Mouse (Mus musculus): ENCODE measurements around the gene Pex5l. TPM values are rescaled to one million over a fixed set of nuclear protein-coding genes. Genes with fewer than 3 reads are reported as not detected.
A peak's percentile ranks its signal among the peaks of the same experiment; 100 is the strongest.

The Pex5l gene
- polyA plus RNA-seq, 1 experiment from 2014 or later = 1.0 TPM

DNA sequence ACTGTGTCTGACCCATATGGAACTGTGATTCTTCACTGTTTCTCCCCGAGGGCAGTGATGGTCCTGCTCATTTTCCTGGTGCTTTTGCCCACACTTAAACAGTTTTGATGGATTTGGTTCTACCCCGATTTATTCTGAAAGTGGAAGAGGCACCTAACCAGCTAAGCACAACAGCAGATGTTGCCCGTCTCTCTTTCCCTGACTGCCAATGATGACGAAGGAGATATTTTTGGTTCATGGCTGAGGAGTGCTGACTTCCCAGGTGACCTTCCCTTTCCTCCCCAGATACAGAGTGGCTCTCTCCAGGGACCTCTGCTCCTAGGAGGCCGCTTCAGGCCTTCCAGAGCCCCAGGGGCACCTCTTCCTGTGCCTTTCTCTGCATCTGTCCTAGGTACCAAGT is 155.2 kb downstream of the Pex5l start:
- no peak overlapping the region for H3K27ac ChIP-seq (ENCODE audit: low read depth, low read length)
- ATAC-seq (no peak), DNase-seq (ENCODE audit: low spot score) (no peak)
- H3K36me3 ChIP-seq (ENCODE audit: control insufficient read depth, insufficient read depth, low read length) = no peaks in the 10 kb centered on the region
- no peak overlapping the region for H3K4me2 ChIP-seq (ENCODE audit: low read length)
- 88% methylated on average over 5 of the region's 5 CpGs for WGBS
- no peaks in the 10 kb centered on the region for H3K4me1 ChIP-seq (ENCODE audit: control insufficient read depth, insufficient read depth, low read length)
- H3K9me3 ChIP-seq (replicated peaks; ENCODE audit: control insufficient read depth, low read length) = no peaks in the 10 kb centered on the region
- no peak overlapping the region for H3K9ac ChIP-seq (ENCODE audit: low read length)
- H3K27me3 ChIP-seq (replicated peaks; ENCODE audit: control insufficient read depth, insufficient read depth, low read length) = no peaks in the 10 kb centered on the region
- no peak overlapping the region for H3K4me3 ChIP-seq (ENCODE audit: low read depth, low read length)

DNA sequence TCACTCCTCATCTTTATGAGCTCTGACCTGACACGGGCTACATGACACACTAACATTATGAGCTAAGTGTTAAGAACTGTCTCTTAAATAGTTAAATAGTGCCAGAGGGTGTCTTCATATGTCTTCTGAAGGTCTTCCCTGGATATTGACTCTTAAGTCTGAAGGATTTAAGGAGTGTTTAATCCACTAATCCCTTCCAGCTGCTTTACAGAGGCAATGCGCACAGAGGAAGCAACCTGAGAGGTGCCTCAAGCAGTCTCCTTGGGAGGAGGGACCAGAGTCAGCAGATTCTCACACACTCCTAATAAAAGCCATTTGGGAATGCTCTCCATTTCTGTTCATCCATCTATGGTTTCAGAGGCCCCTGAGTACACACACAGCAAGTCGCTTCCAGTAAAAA is 157.9 kb downstream of the Pex5l start:
- Histone ChIP-seq H3K4me3 (ENCODE audit: low read depth, low read length) (no peak overlapping the region), H3K9me3 (replicated peaks; ENCODE audit: control insufficient read depth, low read length) (no peaks in the 10 kb centered on the region), H3K9ac (ENCODE audit: low read length) (no peak overlapping the region), H3K27me3 (replicated peaks; ENCODE audit: control insufficient read depth, insufficient read depth, low read length) (no peaks in the 10 kb centered on the region), H3K36me3 (ENCODE audit: control insufficient read depth, insufficient read depth, low read length) (no peaks in the 10 kb centered on the region), H3K27ac (ENCODE audit: low read depth, low read length) (no peak overlapping the region), H3K4me1 (ENCODE audit: control insufficient read depth, insufficient read depth, low read length) (no peaks in the 10 kb centered on the region), H3K4me2 (ENCODE audit: low read length) (no peak overlapping the region)
- 70% methylated on average over 3 of the region's 3 CpGs for WGBS
- ATAC-seq (no peak), DNase-seq (ENCODE audit: low spot score) (no peak)

DNA sequence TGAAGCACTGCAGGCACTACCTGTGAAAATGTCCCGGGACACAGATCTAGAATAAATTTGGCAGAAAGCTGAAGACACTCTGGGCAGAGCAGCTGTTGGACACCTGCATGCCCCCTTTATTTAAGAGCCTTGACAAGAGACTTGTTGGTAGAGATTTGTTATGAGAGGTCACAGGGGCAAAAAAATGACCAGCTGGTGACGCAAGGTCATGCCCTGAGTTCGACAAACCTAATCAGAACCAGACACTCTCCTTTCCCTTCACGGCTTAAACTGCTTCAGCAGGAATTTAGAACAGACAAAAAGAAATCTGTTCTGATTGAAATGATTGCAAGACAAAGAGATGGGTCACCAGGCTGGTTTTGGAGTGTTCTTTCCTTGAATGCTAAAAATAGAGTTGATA is 163.1 kb downstream of the Pex5l start:
- 87% methylated on average over 4 of the region's 4 CpGs for WGBS
- Histone ChIP-seq H3K27ac (ENCODE audit: low read depth, low read length) (no peak overlapping the region), H3K27me3 (replicated peaks; ENCODE audit: control insufficient read depth, insufficient read depth, low read length) (no peaks in the 10 kb centered on the region), H3K9me3 (replicated peaks; ENCODE audit: control insufficient read depth, low read length) (no peaks in the 10 kb centered on the region), H3K36me3 (ENCODE audit: control insufficient read depth, insufficient read depth, low read length) (no peaks in the 10 kb centered on the region), H3K4me2 (ENCODE audit: low read length) (no peak overlapping the region), H3K9ac (ENCODE audit: low read length) (no peak overlapping the region), H3K4me1 (ENCODE audit: control insufficient read depth, insufficient read depth, low read length) (peaks cover 3% of the 10 kb centered on the region), H3K4me3 (ENCODE audit: low read depth, low read length) (no peak overlapping the region)
- DNase-seq (ENCODE audit: low spot score) (no peak), ATAC-seq (no peak)

- H3K9me3 ChIP-seq (replicated peaks; ENCODE audit: control insufficient read depth, low read length) = no peaks in the 10 kb centered on the region
- no peaks in the 10 kb centered on the region for H3K36me3 ChIP-seq (ENCODE audit: control insufficient read depth, insufficient read depth, low read length)
- no peaks in the 10 kb centered on the region for H3K27me3 ChIP-seq (replicated peaks; ENCODE audit: control insufficient read depth, insufficient read depth, low read length)
- no peak overlapping the region for H3K9ac ChIP-seq (ENCODE audit: low read length)
- no peak overlapping the region for H3K4me2 ChIP-seq (ENCODE audit: low read length)
- DNase-seq (ENCODE audit: low spot score) = no peak
- peaks cover 3% of the 10 kb centered on the region for H3K4me1 ChIP-seq (ENCODE audit: control insufficient read depth, insufficient read depth, low read length)
- H3K27ac ChIP-seq (ENCODE audit: low read depth, low read length) = no peak overlapping the region
- ATAC-seq = no peak
- no peak overlapping the region for H3K4me3 ChIP-seq (ENCODE audit: low read depth, low read length)
- WGBS = 10% methylated on average over 6 of the region's 6 CpGs
These were observed 163.8 kb downstream of the Pex5l start for GRCm38 (mm10) chr3:32979238-32979637.

DNA sequence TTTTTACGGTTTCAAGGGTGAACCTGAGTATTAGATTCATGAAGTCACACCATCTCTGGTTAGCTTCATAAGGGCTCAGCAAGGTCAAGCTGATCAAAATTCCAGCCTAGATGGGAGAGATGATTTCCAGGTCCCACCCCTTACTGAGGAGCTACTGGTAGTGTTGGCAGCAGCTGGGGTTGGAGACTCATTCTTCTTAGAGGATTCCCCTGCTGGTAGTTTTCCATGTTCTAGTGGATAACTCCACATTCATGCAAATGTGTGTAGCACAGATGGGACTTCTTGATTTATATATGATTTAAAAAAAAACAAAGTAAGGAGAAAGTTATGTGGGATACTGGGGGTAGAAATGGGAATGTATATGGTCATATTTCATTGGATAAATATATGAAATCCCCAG is 172.8 kb downstream of the Pex5l start:
- 90% methylated on average over 1 of the region's 1 CpGs for WGBS
- DNase-seq (ENCODE audit: low spot score) = no peak
- Histone ChIP-seq H3K27me3 (replicated peaks; ENCODE audit: control insufficient read depth, insufficient read depth, low read length) (no peaks in the 10 kb centered on the region), H3K4me2 (ENCODE audit: low read length) (no peak overlapping the region), H3K9ac (ENCODE audit: low read length) (no peak overlapping the region), H3K4me3 (ENCODE audit: low read depth, low read length) (no peak overlapping the region), H3K27ac (ENCODE audit: low read depth, low read length) (no peak overlapping the region), H3K36me3 (ENCODE audit: control insufficient read depth, insufficient read depth, low read length) (no peaks in the 10 kb centered on the region), H3K4me1 (ENCODE audit: control insufficient read depth, insufficient read depth, low read length) (no peaks in the 10 kb centered on the region), H3K9me3 (replicated peaks; ENCODE audit: control insufficient read depth, low read length) (no peaks in the 10 kb centered on the region)
- ATAC-seq = no peak

DNA sequence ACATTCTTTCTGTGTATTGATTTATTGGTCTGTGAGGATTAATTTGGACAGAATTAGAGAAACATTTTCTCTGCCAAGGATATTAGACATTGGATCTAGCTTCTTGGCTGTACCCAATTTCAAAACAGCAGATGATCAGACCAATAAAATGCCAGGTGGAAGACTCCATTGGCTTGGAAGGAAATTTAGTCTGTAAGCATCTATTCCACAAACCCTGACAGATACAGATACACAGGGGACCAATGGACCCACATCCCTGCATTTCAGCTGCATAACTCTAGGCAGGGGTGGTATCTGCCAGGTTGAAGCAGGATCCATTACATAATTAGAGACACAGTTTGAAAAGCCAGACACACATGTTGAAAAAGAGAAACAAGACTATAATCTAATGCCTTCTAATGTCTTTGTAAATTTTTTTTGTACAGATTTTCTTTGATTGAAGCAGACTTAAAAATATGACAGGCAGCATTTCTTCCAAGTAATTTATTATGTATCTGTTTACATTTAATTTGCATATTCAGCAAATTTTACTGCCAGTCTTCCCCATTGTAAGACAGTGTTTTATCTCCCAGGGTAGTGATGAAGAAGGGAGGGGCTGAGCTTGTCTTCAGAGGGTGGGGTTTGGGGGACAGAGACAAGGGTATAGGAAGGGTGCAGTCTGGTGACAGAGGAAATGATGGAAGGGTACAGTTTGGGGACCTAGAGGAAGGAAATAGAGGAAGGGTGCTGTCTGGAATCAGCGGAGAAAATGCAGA is 174.2 kb downstream of the Pex5l start:
- peak; percentile 23 for DNase-seq (ENCODE audit: low spot score)
- no peak overlapping the region for H3K4me2 ChIP-seq (ENCODE audit: low read length)
- no peak overlapping the region; the same call in 1 of the 2 replicates for H3K27ac ChIP-seq (ENCODE audit: low read depth, low read length)
- no peak overlapping the region for H3K4me3 ChIP-seq (ENCODE audit: low read depth, low read length)
- H3K36me3 ChIP-seq (ENCODE audit: control insufficient read depth, insufficient read depth, low read length) = no peaks in the 10 kb centered on the region
- H3K9me3 ChIP-seq (replicated peaks; ENCODE audit: control insufficient read depth, low read length) = no peaks in the 10 kb centered on the region
- H3K4me1 ChIP-seq (ENCODE audit: control insufficient read depth, insufficient read depth, low read length) = no peaks in the 10 kb centered on the region
- H3K9ac ChIP-seq (ENCODE audit: low read length) = no peak overlapping the region
- no peaks in the 10 kb centered on the region for H3K27me3 ChIP-seq (replicated peaks; ENCODE audit: control insufficient read depth, insufficient read depth, low read length)
- ATAC-seq = peak; percentile 57; the same call in 1 of the 2 replicates
- 94% methylated on average over 1 of the region's 1 CpGs for WGBS

DNA sequence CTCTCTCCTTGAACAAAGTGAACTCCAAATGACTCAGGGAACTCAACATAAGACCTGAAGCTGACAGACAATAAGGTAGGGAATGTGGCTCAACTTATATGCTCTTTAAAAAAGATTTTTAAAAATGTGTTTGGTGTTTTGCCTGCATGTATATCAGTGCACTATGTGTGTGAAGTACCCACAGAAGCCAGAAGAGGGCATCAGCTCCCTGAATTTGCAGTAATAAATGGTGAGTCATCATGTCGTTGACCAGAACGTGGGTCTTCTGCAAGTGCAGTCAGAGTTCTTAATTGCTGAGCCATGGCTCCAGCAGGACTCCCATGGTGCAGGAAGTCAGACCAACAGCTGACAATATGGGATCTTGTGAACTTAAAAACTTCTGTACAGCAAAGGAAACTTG is 177.5 kb downstream of the Pex5l start:
- DNase-seq (ENCODE audit: low spot score) = peak; percentile 62
- Histone ChIP-seq H3K27me3 (replicated peaks; ENCODE audit: control insufficient read depth, insufficient read depth, low read length) (no peaks in the 10 kb centered on the region), H3K9ac (ENCODE audit: low read length) (no peak overlapping the region), H3K9me3 (replicated peaks; ENCODE audit: control insufficient read depth, low read length) (no peaks in the 10 kb centered on the region), H3K4me3 (ENCODE audit: low read depth, low read length) (no peak overlapping the region), H3K27ac (ENCODE audit: low read depth, low read length) (no peak overlapping the region), H3K4me1 (ENCODE audit: control insufficient read depth, insufficient read depth, low read length) (no peaks in the 10 kb centered on the region), H3K4me2 (ENCODE audit: low read length) (no peak overlapping the region), H3K36me3 (ENCODE audit: control insufficient read depth, insufficient read depth, low read length) (no peaks in the 10 kb centered on the region)
- WGBS = 0% methylated on average over 2 of the region's 2 CpGs
- no peak for ATAC-seq

DNA sequence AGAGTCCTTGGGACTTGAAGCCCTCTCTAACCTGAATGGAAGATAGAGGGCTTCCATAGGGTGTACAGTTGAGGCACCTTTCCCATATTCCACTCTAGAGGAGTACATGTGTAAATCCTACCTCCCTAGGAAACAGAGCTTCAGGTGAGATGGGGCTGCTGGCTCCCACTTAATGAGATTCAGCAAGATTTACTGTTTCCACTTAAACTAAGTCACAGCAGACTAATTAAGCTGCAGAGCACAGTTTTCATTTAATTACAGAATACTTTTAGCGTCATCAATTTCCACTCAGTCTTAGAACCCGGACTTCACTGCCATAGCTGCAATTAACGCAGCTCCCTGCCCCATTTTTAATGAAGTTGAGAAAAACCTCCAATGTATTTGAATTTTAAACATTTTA is 181.6 kb downstream of the Pex5l start:
- H3K27ac ChIP-seq (ENCODE audit: low read depth, low read length) = no peak overlapping the region
- no peaks in the 10 kb centered on the region for H3K4me1 ChIP-seq (ENCODE audit: control insufficient read depth, insufficient read depth, low read length)
- H3K27me3 ChIP-seq (replicated peaks; ENCODE audit: control insufficient read depth, insufficient read depth, low read length) = no peaks in the 10 kb centered on the region
- ATAC-seq = no peak
- 41% methylated on average over 3 of the region's 3 CpGs for WGBS
- no peak overlapping the region for H3K4me3 ChIP-seq (ENCODE audit: low read depth, low read length)
- no peak overlapping the region for H3K9ac ChIP-seq (ENCODE audit: low read length)
- H3K4me2 ChIP-seq (ENCODE audit: low read length) = no peak overlapping the region
- no peak for DNase-seq (ENCODE audit: low spot score)
- H3K36me3 ChIP-seq (ENCODE audit: control insufficient read depth, insufficient read depth, low read length) = no peaks in the 10 kb centered on the region
- no peaks in the 10 kb centered on the region for H3K9me3 ChIP-seq (replicated peaks; ENCODE audit: control insufficient read depth, low read length)

DNA sequence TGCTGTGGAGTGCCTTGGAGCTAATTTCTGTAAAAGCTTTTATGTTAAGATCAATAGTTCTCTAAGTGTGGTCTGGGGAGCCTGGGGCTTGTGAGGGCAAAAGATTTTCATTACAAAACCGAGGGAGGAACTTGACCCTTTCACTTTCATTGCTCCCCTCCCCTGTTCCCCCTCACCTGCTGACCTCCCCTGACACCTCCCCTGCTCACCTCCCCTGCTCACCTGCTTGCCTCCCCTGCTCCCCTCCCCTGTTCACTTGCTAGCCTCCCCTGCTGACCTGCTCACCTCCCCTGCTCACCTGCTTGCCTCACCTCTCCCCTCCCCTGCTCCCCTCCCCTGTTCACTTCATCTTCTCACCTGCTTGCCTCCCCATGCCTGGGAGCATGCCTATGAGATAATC is 191.7 kb downstream of the Pex5l start:
- DNase-seq (ENCODE audit: low spot score) (no peak), ATAC-seq (no peak)
- no peaks in the 10 kb centered on the region for H3K4me1 ChIP-seq (ENCODE audit: control insufficient read depth, insufficient read depth, low read length)
- WGBS = 8% methylated on average over 1 of the region's 1 CpGs
- H3K27me3 ChIP-seq (replicated peaks; ENCODE audit: control insufficient read depth, insufficient read depth, low read length) = no peaks in the 10 kb centered on the region
- no peak overlapping the region for H3K4me2 ChIP-seq (ENCODE audit: low read length)
- H3K4me3 ChIP-seq (ENCODE audit: low read depth, low read length) = no peak overlapping the region
- no peaks in the 10 kb centered on the region for H3K36me3 ChIP-seq (ENCODE audit: control insufficient read depth, insufficient read depth, low read length)
- no peaks in the 10 kb centered on the region for H3K9me3 ChIP-seq (replicated peaks; ENCODE audit: control insufficient read depth, low read length)
- no peak overlapping the region for H3K9ac ChIP-seq (ENCODE audit: low read length)
- H3K27ac ChIP-seq (ENCODE audit: low read depth, low read length) = no peak overlapping the region

Data from forebrain, embryonic 14.5 days (tissue).